Mouse (Mus musculus) Patski (cell line): Measurements from ENCODE around the gene Col5a1. TPM values are rescaled to one million over a fixed set of nuclear protein-coding genes. Genes with fewer than 3 reads are reported as not detected.
A peak's percentile ranks its signal among the peaks of the same experiment; 100 is the strongest.

Experiments used
- ATAC-seq: fragments of 100-300 bp; one replicate; pipeline ENCODE4 v1.8.0; 2021
- CTCF ChIA-PET: fragments of 350-600 bp; sonication (Branson Sonifier 250); formaldehyde crosslinking; loops from one replicate; lab custom pipeline; 2022; ENCODE audit warnings: inconsistent platforms; lab: Charles Lee
- POLR2A ChIA-PET: fragments of 350-600 bp; sonication (Branson Sonifier 250); formaldehyde crosslinking; loops from one replicate; lab custom pipeline; 2022; ENCODE audit warnings: antibody characterized with exemption, inconsistent platforms; lab: Charles Lee
- DNase-seq: peaks from one replicate; pipeline ENCODE4 v3.0.0-alpha.2; 2011; ENCODE audit warnings: low read depth, low spot score
- H3K27me3 ChIP-seq: fragments of 371-371 bp; one replicate; pipeline ENCODE4 v1.5.1; 2021
- CTCF ChIP-seq: fragments of 100-300 bp; IDR thresholded peaks from one replicate; pipeline ENCODE4 v1.5.1; 2021
- in situ Hi-C: fragments of 300-500 bp; cut with MboI; formaldehyde crosslinking; loops from 3 replicates; pipeline ENCODE4 v1.11.1; 2018; ENCODE audit warnings: low pct_unique_long_range_greater_than_20kb, mixed read lengths
- polyA plus RNA-seq: library from polyadenylated mRNA; unstranded; gene quantifications from one replicate; pipeline ENCODE4 v1.2.3, GENCODE M21; 2021

Col5a1 gene
- polyA plus RNA-seq, 1 experiment from 2014 or later, result 39.0 TPM

DNA sequence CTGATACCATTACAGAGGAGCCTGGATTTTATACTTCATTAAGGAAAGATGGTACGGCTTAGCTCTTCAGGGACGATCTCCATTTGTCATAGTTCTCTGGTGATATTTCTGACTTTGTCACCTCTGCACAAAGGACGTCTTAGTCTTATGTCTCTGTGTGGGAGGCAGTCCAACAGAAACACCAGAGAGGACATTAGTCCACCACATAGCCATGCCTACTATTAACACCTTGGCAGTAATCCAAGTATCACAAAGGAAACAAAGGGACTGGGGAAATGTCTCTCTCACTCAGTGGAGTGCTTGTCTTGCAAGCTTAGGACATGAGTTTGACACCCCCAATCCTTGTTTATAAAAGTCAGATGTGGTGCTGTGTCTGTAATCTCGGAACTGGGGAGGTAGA is 122.0 kb downstream of the Col5a1 start:
- ChIA-PET CTCF (interaction anchor here (0.9 kb wide), 1 partner anchor 16 kb away, joined by 3 read pairs; no protein-coding TSS in a partner anchor), POLR2A (no interaction called here)
- ATAC-seq (no peak), DNase-seq (no peak)
- in situ Hi-C loops, result no loop called here
- no peak for TF ChIP-seq CTCF
- H3K27me3 ChIP-seq, result no peaks in the 10 kb centered on the region

DNA sequence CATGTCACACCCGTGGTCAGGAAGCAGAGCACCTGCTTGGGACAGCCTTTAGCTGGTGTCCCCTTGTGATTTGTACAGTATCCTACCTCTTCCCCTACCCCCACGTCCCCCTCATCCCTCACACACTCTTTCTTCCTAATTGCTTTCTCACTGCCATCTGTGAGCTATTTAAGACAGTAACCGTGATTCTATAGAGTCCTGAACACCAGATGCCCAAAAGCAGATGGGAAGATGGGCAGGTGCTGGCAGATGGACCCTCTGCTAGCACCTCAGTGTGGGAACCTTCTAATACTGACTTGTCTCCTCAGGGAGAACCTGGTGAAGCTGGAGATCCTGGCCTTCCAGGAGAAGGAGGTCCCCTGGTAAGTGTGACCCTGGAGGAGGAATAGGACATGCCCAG is 126.1 kb downstream of the Col5a1 start:
- ChIA-PET POLR2A (no interaction called here), CTCF (interaction anchor here (1.4 kb wide), 1 partner anchor 9 kb away, joined by 3 read pairs; no protein-coding TSS in a partner anchor)
- in situ Hi-C loops, result no loop called here
- DNase-seq (no peak), ATAC-seq (no peak)
- TF ChIP-seq CTCF, result no peak
- H3K27me3 ChIP-seq, result no peaks in the 10 kb centered on the region

DNA sequence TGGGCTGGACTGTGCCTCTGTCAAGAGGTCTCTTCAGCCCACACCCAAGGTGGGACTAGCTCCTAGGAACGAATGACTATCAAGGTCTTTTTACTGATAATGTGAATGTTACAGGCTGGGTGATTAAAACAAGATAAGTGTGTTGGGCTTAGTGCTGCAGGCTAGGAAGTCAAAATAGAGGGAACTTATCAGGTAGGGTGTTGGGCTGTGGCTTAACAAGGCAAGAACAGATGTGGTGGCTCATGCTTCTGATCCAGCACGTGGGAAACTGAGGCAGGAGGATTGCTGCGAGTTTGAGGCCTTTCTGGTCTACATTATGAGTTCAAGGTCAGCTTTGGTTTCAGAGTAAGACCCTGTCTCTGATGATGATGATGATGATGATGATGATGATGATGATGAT is 128.6 kb downstream of the Col5a1 start:
- DNase-seq (no peak), ATAC-seq (no peak)
- no peak for TF ChIP-seq CTCF
- POLR2A ChIA-PET, result no interaction called here
- H3K27me3 ChIP-seq, result no peaks in the 10 kb centered on the region
- in situ Hi-C loops, result no loop called here
- CTCF ChIA-PET, result interaction anchor here (1.2 kb wide), 1 partner anchor 15 kb away, joined by 3 read pairs; no protein-coding TSS in a partner anchor

DNA sequence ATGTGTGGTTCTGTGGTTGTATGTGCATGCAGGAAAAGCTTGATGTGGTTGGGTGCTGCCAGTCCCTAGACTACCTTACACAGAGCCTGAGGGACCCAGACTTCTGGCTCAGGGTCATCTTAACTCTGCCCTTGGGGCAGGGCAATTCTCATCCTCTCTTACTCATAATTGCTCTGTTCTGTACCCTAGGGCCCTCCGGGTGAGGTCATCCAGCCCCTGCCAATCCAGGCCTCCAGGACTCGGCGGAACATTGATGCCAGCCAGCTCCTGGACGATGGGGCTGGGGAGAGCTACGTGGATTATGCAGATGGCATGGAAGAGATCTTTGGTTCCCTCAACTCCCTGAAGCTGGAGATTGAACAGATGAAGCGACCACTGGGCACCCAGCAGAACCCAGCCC is 138.2 kb downstream of the Col5a1 start:
- no peaks in the 10 kb centered on the region for H3K27me3 ChIP-seq
- no peak for ATAC-seq
- in situ Hi-C loops, result no loop called here
- DNase-seq, result no peak
- POLR2A ChIA-PET, result no interaction called here
- CTCF ChIA-PET, result no interaction called here
- no peak for TF ChIP-seq CTCF

DNA sequence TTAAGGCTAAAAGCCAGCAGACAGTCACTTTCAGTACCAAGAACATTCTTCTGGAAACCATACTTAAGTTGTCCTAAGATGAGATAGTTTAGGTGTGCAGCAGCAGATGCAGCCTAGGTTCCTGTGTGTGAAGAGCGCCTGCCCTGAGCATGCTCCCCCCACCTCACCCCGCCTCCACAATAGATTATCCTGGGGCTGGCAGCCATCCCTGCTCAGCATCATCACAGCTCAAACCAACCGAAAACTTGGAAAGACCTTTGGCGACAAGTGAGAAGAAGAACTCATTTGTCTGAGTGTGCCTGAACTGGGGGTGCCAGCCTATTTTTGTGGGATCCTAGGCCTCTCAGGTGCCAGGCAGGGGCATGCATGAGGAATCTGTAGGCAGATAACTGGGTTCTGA is 139.6 kb downstream of the Col5a1 start:
- ChIA-PET CTCF (no interaction called here), POLR2A (no interaction called here)
- ATAC-seq, result no peak
- no peaks in the 10 kb centered on the region for H3K27me3 ChIP-seq
- no peak for TF ChIP-seq CTCF
- in situ Hi-C loops, result no loop called here
- DNase-seq, result no peak

DNA sequence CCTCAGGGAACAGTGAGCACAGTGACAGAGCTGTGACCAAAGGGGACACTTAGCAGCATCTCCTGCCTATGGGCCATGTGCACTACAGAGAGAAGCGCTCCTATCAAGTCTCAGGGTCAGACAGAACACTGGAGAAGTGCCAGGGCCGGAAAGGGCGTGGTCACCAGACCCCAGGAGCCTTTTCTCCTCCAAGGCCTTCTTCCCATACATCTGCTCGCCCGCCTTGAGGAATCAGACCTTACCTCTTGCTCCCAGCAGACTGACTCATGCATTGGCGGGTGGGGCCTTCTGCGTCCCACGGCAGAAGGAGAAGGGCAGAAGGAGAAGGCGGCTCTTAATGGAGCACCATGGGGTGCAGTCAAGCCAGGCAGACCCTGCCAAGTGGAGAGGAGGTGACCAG is 145.6 kb downstream of the Col5a1 start:
- no peak for ATAC-seq
- ChIA-PET CTCF (no interaction called here), POLR2A (no interaction called here)
- no peaks in the 10 kb centered on the region for H3K27me3 ChIP-seq
- no peak for TF ChIP-seq CTCF
- in situ Hi-C loops, result no loop called here
- DNase-seq, result no peak

DNA sequence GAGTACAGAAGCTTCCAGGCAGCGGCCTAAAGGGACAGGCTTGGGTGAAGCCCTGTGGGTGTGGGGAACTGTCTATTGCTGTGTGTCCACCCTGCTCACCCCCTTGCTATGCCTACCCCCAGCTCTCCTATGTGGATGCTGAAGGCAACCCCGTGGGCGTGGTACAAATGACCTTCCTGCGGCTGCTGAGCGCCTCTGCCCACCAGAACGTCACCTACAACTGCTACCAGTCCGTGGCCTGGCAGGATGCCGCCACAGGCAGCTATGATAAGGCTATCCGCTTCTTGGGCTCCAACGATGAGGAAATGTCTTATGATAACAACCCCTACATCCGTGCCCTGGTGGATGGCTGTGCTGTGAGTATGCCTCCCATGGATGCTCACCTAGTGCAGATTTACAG is 146.2 kb downstream of the Col5a1 start:
- in situ Hi-C loops, result no loop called here
- POLR2A ChIA-PET, result no interaction called here
- ATAC-seq (no peak), DNase-seq (no peak)
- TF ChIP-seq CTCF, result no peak
- CTCF ChIA-PET, result no interaction called here
- H3K27me3 ChIP-seq, result no peaks in the 10 kb centered on the region

DNA sequence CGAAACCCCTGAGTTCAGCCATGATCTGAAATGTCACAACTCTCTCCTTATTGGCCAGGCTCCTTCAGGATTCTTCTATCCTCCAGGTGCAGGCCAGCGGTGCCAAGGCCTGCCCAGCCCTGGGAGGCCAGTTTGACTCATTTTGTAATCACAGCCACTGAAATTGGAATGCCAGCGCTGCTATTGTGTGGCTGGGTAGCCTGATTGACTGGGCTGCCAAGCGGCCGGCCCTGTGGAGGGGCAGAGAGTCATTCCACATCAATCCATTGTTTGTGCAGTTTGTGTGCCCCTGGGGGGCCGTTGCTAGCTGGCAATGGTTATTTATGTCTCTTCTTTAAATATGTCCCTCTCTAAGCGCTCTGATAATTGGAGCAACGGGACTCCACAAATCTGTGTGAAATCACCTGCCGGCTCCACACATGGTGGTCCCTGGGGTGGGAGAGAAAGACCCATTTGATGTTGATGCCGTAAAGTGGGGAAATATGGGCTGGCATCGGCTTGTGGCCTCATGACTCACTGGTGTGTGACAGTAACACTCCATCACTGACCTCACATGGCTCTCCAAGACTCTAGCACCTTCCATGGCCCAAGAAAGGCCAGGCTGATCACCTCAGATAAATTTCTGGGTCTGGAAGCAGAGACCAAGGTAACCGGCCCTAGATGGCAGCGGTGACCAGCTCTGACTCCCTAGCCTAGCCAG is 147.9 kb downstream of the Col5a1 start:
- peak; percentile 9 for DNase-seq
- ATAC-seq, result peak; percentile 18
- no peak for TF ChIP-seq CTCF
- CTCF ChIA-PET, result no interaction called here
- POLR2A ChIA-PET, result no interaction called here
- in situ Hi-C loops, result no loop called here
- H3K27me3 ChIP-seq, result no peaks in the 10 kb centered on the region

DNA sequence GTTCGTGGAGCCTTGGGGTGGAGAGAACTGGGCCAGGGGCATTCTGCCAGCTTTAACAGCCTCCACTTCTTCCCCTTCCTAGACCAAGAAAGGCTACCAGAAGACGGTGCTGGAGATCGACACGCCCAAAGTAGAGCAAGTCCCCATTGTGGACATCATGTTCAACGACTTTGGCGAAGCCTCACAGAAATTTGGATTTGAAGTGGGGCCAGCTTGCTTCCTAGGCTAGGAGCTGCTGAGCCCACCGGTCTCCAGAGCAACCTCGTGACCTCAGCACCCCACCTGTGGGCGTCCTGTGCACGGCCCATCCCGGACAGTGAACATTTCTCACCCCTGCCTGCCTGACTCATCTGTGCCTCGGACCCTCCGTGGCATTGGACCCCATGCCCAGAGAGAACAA is 150.6 kb downstream of the Col5a1 start:
- no peaks in the 10 kb centered on the region for H3K27me3 ChIP-seq
- no peak for TF ChIP-seq CTCF
- CTCF ChIA-PET, result no interaction called here
- POLR2A ChIA-PET, result no interaction called here
- DNase-seq, result no peak
- in situ Hi-C loops, result no loop called here
- ATAC-seq, result no peak

DNA sequence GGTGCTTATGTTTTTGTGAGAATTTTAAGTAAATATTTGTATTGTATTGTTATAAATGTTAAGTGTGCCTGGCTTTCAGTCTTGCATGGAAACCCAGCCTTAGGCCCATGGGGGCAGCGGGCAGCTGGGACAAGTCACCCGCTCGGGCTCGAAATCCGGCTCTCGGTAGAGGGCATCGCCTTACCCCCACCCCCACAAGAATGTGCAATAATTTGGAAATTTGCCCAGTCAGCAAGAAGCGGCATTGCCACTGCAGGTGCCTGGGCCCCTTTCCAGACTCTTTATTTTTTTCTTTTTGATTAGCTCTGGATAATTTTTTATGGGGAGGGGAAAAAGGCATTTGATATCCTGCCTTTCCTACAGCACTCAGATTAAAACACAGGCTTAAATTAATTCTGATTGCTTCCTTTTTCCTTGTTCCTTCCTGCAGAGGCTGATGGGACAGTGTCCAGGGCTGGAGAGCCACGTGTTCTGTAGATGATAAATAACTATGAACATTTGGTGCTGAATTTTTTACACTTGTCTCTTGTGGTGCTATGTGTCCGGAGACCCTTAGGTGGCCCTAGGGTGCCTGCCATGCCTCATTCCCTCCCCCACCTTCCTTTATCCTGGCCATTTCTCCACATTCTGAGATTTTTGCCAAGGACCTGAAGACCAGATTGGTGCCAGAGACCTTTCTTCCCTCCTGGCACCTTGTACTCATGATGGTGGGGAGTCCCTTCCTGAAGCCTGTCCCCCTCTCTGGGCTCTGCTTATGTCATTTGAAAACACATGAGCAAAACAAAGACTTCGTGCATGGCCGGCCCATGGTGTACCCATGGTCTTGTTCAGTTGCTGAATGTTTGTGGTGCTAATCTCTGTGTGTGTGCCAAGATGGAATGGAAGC is 151.5 kb downstream of the Col5a1 start:
- ATAC-seq (no peak), DNase-seq (no peak)
- no peak for TF ChIP-seq CTCF
- ChIA-PET CTCF (no interaction called here), POLR2A (no interaction called here)
- in situ Hi-C loops, result no loop called here
- H3K27me3 ChIP-seq, result no peaks in the 10 kb centered on the region
